Mouse (Mus musculus): ENCODE results near the gene Pnpla7. TPM values are rescaled to one million over a fixed set of nuclear protein-coding genes. Genes with fewer than 3 reads are reported as not detected.

Gene Pnpla7
- polyA plus RNA-seq, 1 experiment: 8.8 TPM

DNA sequence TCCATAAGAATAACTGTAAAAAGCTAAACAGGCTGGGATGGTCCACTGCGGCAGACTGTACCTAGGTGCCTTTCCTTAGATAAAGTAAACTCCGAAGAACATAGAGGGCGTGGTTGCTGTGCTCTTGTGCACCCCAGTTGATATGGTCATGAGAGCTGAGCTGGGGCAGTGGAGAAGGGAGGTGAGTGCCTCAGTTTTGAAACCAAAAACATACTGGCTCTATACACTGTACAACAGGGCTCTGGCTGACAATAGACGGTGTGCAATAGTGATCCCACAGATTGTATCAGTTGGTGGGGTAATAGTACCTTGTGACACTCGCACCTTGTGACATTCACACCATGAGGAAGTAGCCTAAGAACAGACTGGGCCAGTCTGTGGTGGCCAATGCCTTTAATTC, 1.1 kb downstream of the Pnpla7 start:
- no peak overlapping the region for H3K4me3 ChIP-seq
- H3K79me2 ChIP-seq (ENCODE audit: control insufficient read depth, insufficient read depth): peaks cover 5% of the 10 kb centered on the region
- no peaks in the 10 kb centered on the region for H3K27me3 ChIP-seq (ENCODE audit: control insufficient read depth, insufficient read depth, insufficient read length)
- TF ChIP-seq TCF12 (IDR thresholded peaks at IDR 0.05; ENCODE audit: insufficient read depth, poor library complexity, severe bottlenecking) (no peak), E2F4 (IDR thresholded peaks at IDR 0.05; ENCODE audit: insufficient read depth) (no peak), TCF3 (IDR thresholded peaks at IDR 0.05; ENCODE audit: insufficient read length, low read depth) (no peak), REST (IDR thresholded peaks at IDR 0.05; ENCODE audit: insufficient read depth, insufficient read length) (no peak), POLR2A (IDR thresholded peaks at IDR 0.05; ENCODE audit: insufficient read length, low read depth) (no peak), USF1 (IDR thresholded peaks at IDR 0.05; ENCODE audit: low read depth) (no peak), MYOD1 (IDR thresholded peaks at IDR 0.05; ENCODE audit: control insufficient read depth in 1 of 3, insufficient read length in 2 of 3, low read depth in 2 of 3) (no peak), SRF (IDR thresholded peaks at IDR 0.05; ENCODE audit: control insufficient read depth, insufficient read length, low read depth) (no peak), MYOG (IDR thresholded peaks at IDR 0.05; ENCODE audit: control insufficient read depth in 1 of 3, insufficient read depth in 1 of 3, insufficient read length in 2 of 3, low read depth in 2 of 3) (no peak), POLR2AphosphoS2 (IDR thresholded peaks at IDR 0.05; ENCODE audit: insufficient read length, low read depth) (no peak), CEBPB (IDR thresholded peaks at IDR 0.05; ENCODE audit: insufficient read depth, poor library complexity, severe bottlenecking) (no peak), MAX (IDR thresholded peaks at IDR 0.05; ENCODE audit: low read depth) (no peak)
- H3K4me2 ChIP-seq (ENCODE audit: low read depth): no peak overlapping the region
- H3K36me3 ChIP-seq (ENCODE audit: control insufficient read depth, insufficient read depth): peaks cover 13% of the 10 kb centered on the region
- no peak overlapping the region for H3ac ChIP-seq (ENCODE audit: control insufficient read depth, insufficient read length)

DNA sequence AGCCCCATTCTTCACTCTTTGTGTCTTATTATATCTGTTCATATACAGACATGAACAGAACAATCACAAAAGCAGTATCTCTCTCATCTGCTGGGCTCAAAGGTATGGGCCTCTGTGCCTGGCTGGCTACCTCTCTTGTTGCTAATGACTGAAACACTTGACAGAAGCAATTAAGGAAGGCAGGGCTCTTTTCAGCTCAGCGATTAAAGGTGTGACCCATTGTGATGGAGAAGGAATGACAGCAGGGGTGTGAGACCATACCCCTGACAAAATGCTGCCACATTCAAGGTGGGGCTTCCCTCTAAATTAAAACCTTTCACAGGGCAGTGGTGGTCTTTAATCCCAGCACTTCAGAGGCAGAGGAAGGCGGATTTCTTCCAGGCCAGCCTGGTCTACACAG, 11.9 kb downstream of the Pnpla7 start:
- no peak overlapping the region for H3K4me3 ChIP-seq
- H3K36me3 ChIP-seq (ENCODE audit: control insufficient read depth, insufficient read depth): no peaks in the 10 kb centered on the region
- no peaks in the 10 kb centered on the region for H3K27me3 ChIP-seq (ENCODE audit: control insufficient read depth, insufficient read depth, insufficient read length)
- no peaks in the 10 kb centered on the region for H3K79me2 ChIP-seq (ENCODE audit: control insufficient read depth, insufficient read depth)
- H3ac ChIP-seq (ENCODE audit: control insufficient read depth, insufficient read length): no peak overlapping the region
- no peak for TF ChIP-seq POLR2AphosphoS2 (IDR thresholded peaks at IDR 0.05; ENCODE audit: insufficient read length, low read depth)
- no peak for TF ChIP-seq E2F4 (IDR thresholded peaks at IDR 0.05; ENCODE audit: insufficient read depth)
- TF ChIP-seq TCF3 (IDR thresholded peaks at IDR 0.05; ENCODE audit: insufficient read length, low read depth): no peak
- no peak for TF ChIP-seq SRF (IDR thresholded peaks at IDR 0.05; ENCODE audit: control insufficient read depth, insufficient read length, low read depth)
- TF ChIP-seq MYOD1 (IDR thresholded peaks at IDR 0.05; ENCODE audit: control insufficient read depth in 1 of 3, insufficient read length in 2 of 3, low read depth in 2 of 3): no peak
- TF ChIP-seq MYOG (IDR thresholded peaks at IDR 0.05; ENCODE audit: control insufficient read depth in 1 of 3, insufficient read depth in 1 of 3, insufficient read length in 2 of 3, low read depth in 2 of 3): no peak
- no peak for TF ChIP-seq USF1 (IDR thresholded peaks at IDR 0.05; ENCODE audit: low read depth)
- TF ChIP-seq POLR2A (IDR thresholded peaks at IDR 0.05; ENCODE audit: insufficient read length, low read depth): no peak
- no peak for TF ChIP-seq CEBPB (IDR thresholded peaks at IDR 0.05; ENCODE audit: insufficient read depth, poor library complexity, severe bottlenecking)
- no peak for TF ChIP-seq MAX (IDR thresholded peaks at IDR 0.05; ENCODE audit: low read depth)
- no peak overlapping the region for H3K4me2 ChIP-seq (ENCODE audit: low read depth)

DNA sequence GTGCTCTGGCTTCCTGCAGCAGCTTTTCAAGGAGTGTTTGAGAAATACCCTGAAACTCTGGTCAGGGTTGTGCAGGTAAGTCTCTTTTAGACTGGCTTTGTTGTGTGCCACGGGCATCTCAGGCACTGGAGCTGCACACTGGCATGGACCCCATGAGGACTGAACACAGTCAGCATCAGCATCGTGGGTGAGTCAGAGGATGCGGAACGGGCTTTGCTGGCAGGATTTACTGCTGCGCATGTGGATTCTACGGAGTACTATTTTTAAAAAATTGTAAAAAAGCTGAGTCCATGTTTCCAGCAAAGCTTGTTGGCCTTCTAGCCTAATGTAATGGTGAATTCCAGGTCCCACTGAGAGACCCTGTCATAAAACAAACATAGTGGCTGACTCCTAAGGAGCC, 19.5 kb downstream of the Pnpla7 start:
- Histone ChIP-seq H3K4me2 (ENCODE audit: low read depth) (no peak overlapping the region), H3K27me3 (ENCODE audit: control insufficient read depth, insufficient read depth, insufficient read length) (no peaks in the 10 kb centered on the region), H3K36me3 (ENCODE audit: control insufficient read depth, insufficient read depth) (no peaks in the 10 kb centered on the region), H3ac (ENCODE audit: control insufficient read depth, insufficient read length) (no peak overlapping the region), H3K79me2 (ENCODE audit: control insufficient read depth, insufficient read depth) (no peaks in the 10 kb centered on the region), H3K4me3 (no peak overlapping the region)
- TF ChIP-seq TCF12 (IDR thresholded peaks at IDR 0.05; ENCODE audit: insufficient read depth, poor library complexity, severe bottlenecking) (no peak), CEBPB (IDR thresholded peaks at IDR 0.05; ENCODE audit: insufficient read depth, poor library complexity, severe bottlenecking) (no peak), SRF (IDR thresholded peaks at IDR 0.05; ENCODE audit: control insufficient read depth, insufficient read length, low read depth) (no peak), MYOD1 (IDR thresholded peaks at IDR 0.05; ENCODE audit: control insufficient read depth in 1 of 3, insufficient read length in 2 of 3, low read depth in 2 of 3) (no peak), USF1 (IDR thresholded peaks at IDR 0.05; ENCODE audit: low read depth) (no peak), E2F4 (IDR thresholded peaks at IDR 0.05; ENCODE audit: insufficient read depth) (no peak), MYOG (IDR thresholded peaks at IDR 0.05; ENCODE audit: control insufficient read depth in 1 of 3, insufficient read depth in 1 of 3, insufficient read length in 2 of 3, low read depth in 2 of 3) (no peak), POLR2AphosphoS2 (IDR thresholded peaks at IDR 0.05; ENCODE audit: insufficient read length, low read depth) (no peak), REST (IDR thresholded peaks at IDR 0.05; ENCODE audit: insufficient read depth, insufficient read length) (no peak), MAX (IDR thresholded peaks at IDR 0.05; ENCODE audit: low read depth) (no peak), POLR2A (IDR thresholded peaks at IDR 0.05; ENCODE audit: insufficient read length, low read depth) (no peak), TCF3 (IDR thresholded peaks at IDR 0.05; ENCODE audit: insufficient read length, low read depth) (no peak)

DNA sequence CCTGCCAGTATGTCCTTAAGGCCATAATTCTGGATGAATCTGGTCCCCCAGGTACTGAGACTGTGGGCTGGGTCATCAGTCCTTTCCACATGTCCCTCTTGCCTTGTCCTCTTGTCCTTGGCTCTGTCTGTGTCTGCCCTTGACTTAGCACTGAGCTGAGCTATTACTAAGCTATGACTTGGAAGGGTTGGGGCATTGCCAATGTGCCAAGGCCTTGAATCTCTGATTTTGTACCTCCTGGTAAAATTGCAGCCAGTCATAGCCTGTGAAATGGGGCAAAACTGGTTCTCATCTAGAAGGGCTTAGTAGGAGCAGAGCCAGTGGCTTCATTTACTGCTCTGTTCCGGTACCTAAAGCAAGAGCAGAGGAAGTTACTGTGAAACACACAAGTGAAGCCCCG, 20.6 kb downstream of the Pnpla7 start:
- no peaks in the 10 kb centered on the region for H3K36me3 ChIP-seq (ENCODE audit: control insufficient read depth, insufficient read depth)
- no peaks in the 10 kb centered on the region for H3K79me2 ChIP-seq (ENCODE audit: control insufficient read depth, insufficient read depth)
- no peak overlapping the region for H3K4me3 ChIP-seq
- no peak overlapping the region for H3ac ChIP-seq (ENCODE audit: control insufficient read depth, insufficient read length)
- TF ChIP-seq REST (IDR thresholded peaks at IDR 0.05; ENCODE audit: insufficient read depth, insufficient read length) (no peak), MYOG (IDR thresholded peaks at IDR 0.05; ENCODE audit: control insufficient read depth in 1 of 3, insufficient read depth in 1 of 3, insufficient read length in 2 of 3, low read depth in 2 of 3) (no peak), TCF12 (IDR thresholded peaks at IDR 0.05; ENCODE audit: insufficient read depth, poor library complexity, severe bottlenecking) (no peak), POLR2A (IDR thresholded peaks at IDR 0.05; ENCODE audit: insufficient read length, low read depth) (no peak), SRF (IDR thresholded peaks at IDR 0.05; ENCODE audit: control insufficient read depth, insufficient read length, low read depth) (no peak), MAX (IDR thresholded peaks at IDR 0.05; ENCODE audit: low read depth) (no peak), USF1 (IDR thresholded peaks at IDR 0.05; ENCODE audit: low read depth) (no peak), E2F4 (IDR thresholded peaks at IDR 0.05; ENCODE audit: insufficient read depth) (no peak)
- no peaks in the 10 kb centered on the region for H3K27me3 ChIP-seq (ENCODE audit: control insufficient read depth, insufficient read depth, insufficient read length)
- H3K4me2 ChIP-seq (ENCODE audit: low read depth): no peak overlapping the region

Measured in myocyte (in vitro differentiated cells).